Mouse (Mus musculus) embryonic facial prominence, embryonic 14.5 days (tissue): ENCODE data around the gene Enox1. TPM values are rescaled to one million over a fixed set of nuclear protein-coding genes. Genes with fewer than 3 reads are reported as not detected.
"Not testable (repeated sequence)": the region's sequence is repeated elsewhere in the genome, so short reads cannot be mapped to it uniquely, and the experiment has no call there.

Experiments
- ATAC-seq: fragments of 200-750 bp; cut with Nextera tagmentation; 2 replicates; pipeline ENCODE4 v1.8.0; 2017; ENCODE audit warnings: low read depth, moderate number of reproducible peaks, moderate TSS enrichment
- DNase-seq: peaks from one replicate; pipeline ENCODE4 v3.0.0-alpha.2; 2015; ENCODE audit warnings: low spot score
- H3K27ac ChIP-seq: fragments of 300-500 bp; sonication (generic); replicated peaks from 2 replicates; pipeline ENCODE4 v1.5.1; 2014; ENCODE audit warnings: low read depth, mild to moderate bottlenecking, low read length, moderate library complexity
- H3K27me3 ChIP-seq: fragments of 300-500 bp; sonication (generic); replicated peaks from 2 replicates; pipeline ENCODE4 v1.6.1; 2014; ENCODE audit warnings: low read length; ENCODE audit not compliant: control insufficient read depth, insufficient read depth
- H3K36me3 ChIP-seq: fragments of 300-500 bp; sonication (generic); 2 replicates; pipeline ENCODE4 v1.6.1; 2014; ENCODE audit warnings: low read length, mixed read lengths; ENCODE audit not compliant: control insufficient read depth, insufficient read depth
- H3K4me1 ChIP-seq: fragments of 300-500 bp; sonication (generic); 2 replicates; pipeline ENCODE4 v1.6.1; 2014; ENCODE audit warnings: antibody characterized with exemption, low read length; ENCODE audit not compliant: control insufficient read depth, insufficient read depth
- H3K4me2 ChIP-seq: fragments of 300-500 bp; sonication (generic); 2 replicates; pipeline ENCODE4 v1.6.1; 2014; ENCODE audit warnings: low read depth, mild to moderate bottlenecking, low read length, moderate library complexity, mixed read lengths
- H3K4me3 ChIP-seq: fragments of 300-500 bp; sonication (generic); 2 replicates; pipeline ENCODE4 v1.5.1; 2014; ENCODE audit warnings: low read depth, mild to moderate bottlenecking, low read length
- H3K9ac ChIP-seq: fragments of 300-500 bp; sonication (generic); 2 replicates; pipeline ENCODE4 v1.6.1; 2014; ENCODE audit warnings: low read depth, mild to moderate bottlenecking, low read length, moderate library complexity, mixed read lengths
- H3K9me3 ChIP-seq: fragments of 300-500 bp; sonication (generic); 2 replicates; pipeline ENCODE4 v1.6.1; 2016; ENCODE audit warnings: low read length; ENCODE audit not compliant: control insufficient read depth
- WGBS: fragments of 180-500 bp; shearing (Covaris S2); extraction: QIAGEN DNeasy Blood & Tissue Kit; methylation state at CpG from one replicate; pipeline ENCODE4 v1.1.7; 2014; 5-methylcytosine and 5-hydroxymethylcytosine counted together
- polyA plus RNA-seq: library from polyadenylated mRNA; unstranded; fragments of >200 nt; fragmentation: Nextera tagmentation; extraction: Ambion mirVana; gene quantifications from 2 replicates; pipeline ENCODE4 v1.2.1, GENCODE M21; 2014

The Enox1 gene
- polyA plus RNA-seq = 14.1 and 14.6 TPM in 2 replicates

GRCm38 (mm10) chr14:77156222-77156910 is at the start of gene Enox1:
Gene Enox1 (plus strand): TSS chr14:77156763.
- ATAC-seq (peak; percentile 88), DNase-seq (peak; percentile 94)
- under 1% methylated on average over 46 of the region's 73 CpGs for WGBS
- Histone ChIP-seq H3K27ac (peak within 1 kb of the TSS; percentile 68), H3K4me2 (peak within 1 kb of the TSS; percentile 94), H3K9ac (peak within 1 kb of the TSS; percentile 66), H3K4me1 (peaks cover 11% of the 10 kb centered on the region), H3K9me3 (no peaks in the 10 kb centered on the region), H3K27me3 (no peaks in the 10 kb centered on the region), H3K36me3 (no peaks in the 10 kb centered on the region), H3K4me3 (peak within 1 kb of the TSS; percentile 56)

GRCm38 (mm10) chr14:77110622-77111021 is 45.9 kb upstream of the Enox1 start:
- not testable (repeated sequence) for H3K9ac ChIP-seq, DNase-seq, ATAC-seq, H3K36me3 ChIP-seq, H3K9me3 ChIP-seq, H3K27me3 ChIP-seq, H3K4me3 ChIP-seq, H3K27ac ChIP-seq, H3K4me1 ChIP-seq, H3K4me2 ChIP-seq
- 87% methylated on average over 5 of the region's 5 CpGs for WGBS

- no peak overlapping the region for H3K9ac ChIP-seq
- no peaks in the 10 kb centered on the region for H3K27me3 ChIP-seq
- DNase-seq = no peak
- WGBS = 86% methylated on average over 5 of the region's 5 CpGs
- ATAC-seq = no peak
- no peak overlapping the region for H3K27ac ChIP-seq
- no peaks in the 10 kb centered on the region for H3K4me1 ChIP-seq
- no peak overlapping the region for H3K4me3 ChIP-seq
- no peaks in the 10 kb centered on the region for H3K9me3 ChIP-seq
- H3K36me3 ChIP-seq = no peaks in the 10 kb centered on the region
- H3K4me2 ChIP-seq = no peak overlapping the region
These were observed 26.0 kb upstream of the Enox1 start for GRCm38 (mm10) chr14:77130612-77131011.

- Histone ChIP-seq H3K4me1 (no peaks in the 10 kb centered on the region), H3K4me2 (no peak overlapping the region), H3K36me3 (no peaks in the 10 kb centered on the region), H3K9me3 (no peaks in the 10 kb centered on the region), H3K27ac (no peak overlapping the region), H3K4me3 (no peak overlapping the region), H3K9ac (no peak overlapping the region), H3K27me3 (no peaks in the 10 kb centered on the region; the same call in 1 of the 2 replicates)
- WGBS = 56% methylated on average over 6 of the region's 6 CpGs
- DNase-seq (no peak), ATAC-seq (no peak)
These were observed 19.6 kb upstream of the Enox1 start for GRCm38 (mm10) chr14:77136936-77137335.

GRCm38 (mm10) chr14:77141324-77142282 is 15.0 kb upstream of the Enox1 start:
- Histone ChIP-seq H3K4me2 (no peak overlapping the region), H3K27me3 (no peaks in the 10 kb centered on the region; the same call in 1 of the 2 replicates), H3K36me3 (no peaks in the 10 kb centered on the region), H3K27ac (no peak overlapping the region), H3K4me1 (no peaks in the 10 kb centered on the region), H3K4me3 (no peak overlapping the region), H3K9ac (no peak overlapping the region), H3K9me3 (no peaks in the 10 kb centered on the region)
- peak; percentile 95 for DNase-seq
- peak; percentile 86 for ATAC-seq
- WGBS = 24% methylated on average over 17 of the region's 17 CpGs

GRCm38 (mm10) chr14:77145103-77145502 is 11.5 kb upstream of the Enox1 start:
- 0 out of 2 replicates have a peak, but pooled peaks cover 6% of the 10 kb centered on the region for H3K9me3 ChIP-seq
- no peaks in the 10 kb centered on the region; the same call in 1 of the 2 replicates for H3K27me3 ChIP-seq
- no peak for DNase-seq
- no peak overlapping the region for H3K4me3 ChIP-seq
- WGBS = 85% methylated on average over 4 of the region's 4 CpGs
- H3K4me1 ChIP-seq = no peaks in the 10 kb centered on the region
- no peak overlapping the region for H3K9ac ChIP-seq
- H3K36me3 ChIP-seq = no peaks in the 10 kb centered on the region
- no peak for ATAC-seq
- H3K27ac ChIP-seq = no peak overlapping the region
- no peak overlapping the region for H3K4me2 ChIP-seq

GRCm38 (mm10) chr14:77147635-77148034 is 8.9 kb upstream of the Enox1 start:
- Histone ChIP-seq H3K27ac (no peak overlapping the region), H3K4me1 (no peaks in the 10 kb centered on the region), H3K36me3 (no peaks in the 10 kb centered on the region), H3K4me2 (no peak overlapping the region), H3K9me3 (0 out of 2 replicates have a peak, but pooled peaks cover 6% of the 10 kb centered on the region), H3K4me3 (no peak overlapping the region), H3K27me3 (no peaks in the 10 kb centered on the region), H3K9ac (no peak overlapping the region)
- WGBS = 89% methylated on average over 1 of the region's 1 CpGs
- DNase-seq = no peak
- ATAC-seq = no peak

GRCm38 (mm10) chr14:77150556-77150955 is 6.0 kb upstream of the Enox1 start:
- ATAC-seq (no peak), DNase-seq (no peak)
- H3K4me2 ChIP-seq = no peak overlapping the region
- H3K36me3 ChIP-seq = no peaks in the 10 kb centered on the region
- H3K27me3 ChIP-seq = no peaks in the 10 kb centered on the region
- 66% methylated on average over 6 of the region's 6 CpGs for WGBS
- 0 out of 2 replicates have a peak, but pooled peaks cover 6% of the 10 kb centered on the region for H3K9me3 ChIP-seq
- peaks cover 5% of the 10 kb centered on the region; the same call in 1 of the 2 replicates for H3K4me1 ChIP-seq
- no peak overlapping the region for H3K9ac ChIP-seq
- no peak overlapping the region for H3K4me3 ChIP-seq
- H3K27ac ChIP-seq = no peak overlapping the region
